Mouse (Mus musculus) thymus, postnatal 25 days (tissue): ENCODE results near the gene Lrrc4c.

Source experiments
- DNase-seq: peaks from one replicate; pipeline ENCODE4 v3.0.0; 2022

The Lrrc4c gene

GRCm38 (mm10) chr2:96876062-96876461, 558.1 kb downstream of the Lrrc4c start:
- no peak for DNase-seq

- no peak for DNase-seq
These were observed 631.6 kb downstream of the Lrrc4c start for GRCm38 (mm10) chr2:96949531-96949930.

DNA sequence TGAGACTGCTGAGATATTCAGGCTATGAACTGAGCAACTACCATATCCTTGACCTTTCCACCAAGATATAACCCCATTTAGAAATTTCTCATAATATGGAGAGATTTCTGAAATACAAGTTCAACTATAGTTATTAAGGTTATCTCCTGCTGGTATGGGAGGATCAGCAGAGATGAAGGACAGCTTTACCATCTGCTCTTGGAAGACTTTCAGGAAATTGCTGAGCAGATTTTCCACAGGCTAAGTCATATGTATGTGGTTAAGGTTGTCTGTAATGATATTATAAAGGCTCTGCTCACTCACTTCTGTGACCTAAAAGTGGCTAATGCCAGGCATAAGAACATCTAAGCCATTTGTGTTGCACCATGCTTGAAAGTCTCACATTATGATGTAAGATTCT, 681.6 kb downstream of the Lrrc4c start:
- DNase-seq = no peak

DNA sequence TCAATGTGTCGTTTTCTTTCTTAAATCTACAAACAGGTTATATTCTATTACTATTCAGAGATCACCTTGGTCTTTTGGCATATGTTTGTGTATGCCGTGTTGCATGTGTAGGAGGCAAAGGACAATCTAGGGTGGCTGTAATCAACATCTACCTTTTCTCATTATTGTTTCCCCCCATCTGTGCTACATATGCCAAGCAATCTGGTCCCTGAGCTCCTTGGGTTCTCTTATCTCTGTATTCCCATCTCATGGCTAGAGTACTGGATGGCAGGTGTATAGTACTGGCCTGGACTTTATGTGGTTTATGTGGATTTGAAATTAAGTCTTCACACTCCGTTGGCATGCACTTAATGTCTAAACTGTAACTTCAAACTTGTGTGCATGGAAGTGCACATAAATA, 700.4 kb downstream of the Lrrc4c start:
- DNase-seq = no peak

DNA sequence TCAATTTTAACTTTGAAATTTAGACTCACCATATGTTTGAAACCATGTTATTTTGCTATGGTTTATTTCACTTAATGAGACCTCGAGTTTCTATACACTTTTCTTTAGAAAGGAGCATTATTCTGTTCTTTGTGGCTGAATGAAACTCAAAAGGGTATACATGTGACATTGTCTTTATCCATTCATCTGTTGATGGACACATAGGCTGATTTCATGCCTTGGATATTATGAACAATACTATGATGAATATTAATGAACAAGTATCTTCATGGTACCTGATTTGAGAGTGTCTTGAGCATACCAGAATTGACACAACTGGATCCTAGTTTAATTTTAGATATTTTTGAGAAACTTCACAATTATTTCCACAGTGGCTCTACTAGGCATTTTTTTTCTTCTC, 709.0 kb downstream of the Lrrc4c start:
- DNase-seq = no peak

- no peak for DNase-seq
These were observed 709.6 kb downstream of the Lrrc4c start for GRCm38 (mm10) chr2:97027585-97027984.

DNA sequence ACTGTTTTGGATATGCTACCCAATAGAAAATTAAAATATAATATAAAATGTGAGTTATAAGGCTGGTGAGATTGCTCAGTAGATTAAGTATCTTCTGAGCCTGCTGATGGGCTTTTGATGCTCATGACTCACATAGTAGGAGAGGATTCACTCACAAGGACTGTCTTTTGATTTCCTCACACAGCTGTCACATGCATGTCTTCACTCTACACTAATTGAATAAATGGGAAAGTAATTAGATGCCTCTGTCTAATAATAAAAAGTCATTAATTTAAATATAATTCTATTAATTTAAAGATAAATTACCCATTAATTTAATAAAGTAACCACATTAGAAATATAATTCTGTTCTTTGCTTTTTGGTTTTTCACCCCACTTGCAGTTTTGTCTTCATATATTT, 718.4 kb downstream of the Lrrc4c start:
- DNase-seq = no peak

GRCm38 (mm10) chr2:97037024-97037814, 719.2 kb downstream of the Lrrc4c start:
- no peak for DNase-seq

- DNase-seq = no peak
These were observed 726.0 kb downstream of the Lrrc4c start for GRCm38 (mm10) chr2:97044016-97044415.

GRCm38 (mm10) chr2:97045628-97046027, 727.7 kb downstream of the Lrrc4c start:
- DNase-seq = no peak

GRCm38 (mm10) chr2:97080156-97080555, 762.2 kb downstream of the Lrrc4c start:
- no peak for DNase-seq

- no peak for DNase-seq
These were observed 780.0 kb downstream of the Lrrc4c start for GRCm38 (mm10) chr2:97097965-97098364.

- no peak for DNase-seq
These were observed 785.6 kb downstream of the Lrrc4c start for GRCm38 (mm10) chr2:97103398-97104162.

DNA sequence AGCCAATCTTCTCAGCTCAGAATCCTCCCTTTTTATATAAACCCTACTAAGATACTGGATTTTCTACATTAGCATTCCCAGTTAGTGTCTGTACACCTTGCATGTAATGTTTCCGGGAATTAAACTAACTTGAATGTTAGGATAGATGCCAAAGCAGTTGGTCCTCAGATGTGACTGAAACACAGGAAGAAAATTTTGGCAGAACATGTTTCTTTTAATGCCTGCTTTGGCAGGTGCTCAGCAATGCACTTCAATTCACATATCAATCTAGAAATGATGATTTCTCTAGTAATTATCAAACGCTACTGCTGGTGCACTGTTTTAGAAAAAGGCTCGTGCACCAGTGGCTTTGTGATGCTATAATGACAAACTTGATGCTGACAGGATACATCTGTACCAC, 806.3 kb downstream of the Lrrc4c start:
- no peak for DNase-seq

DNA sequence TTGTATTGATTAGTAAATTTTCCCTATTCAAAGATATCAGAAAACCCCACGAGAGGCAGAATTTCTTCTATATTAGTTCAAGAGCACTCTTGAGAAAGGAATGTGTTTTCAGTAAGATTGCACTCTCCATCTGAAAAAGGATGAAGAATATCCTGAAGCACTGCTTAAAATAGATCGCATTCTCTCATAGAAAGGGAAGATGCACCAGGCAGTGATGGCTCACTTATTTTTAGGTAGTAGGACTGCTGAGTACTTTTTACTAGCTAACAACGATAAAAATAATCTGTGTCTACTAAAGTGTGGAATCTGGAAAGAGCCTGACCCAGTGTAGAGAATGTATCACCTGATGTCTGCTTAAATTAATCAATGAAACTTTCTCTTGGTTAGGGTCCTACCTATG, 820.5 kb downstream of the Lrrc4c start:
- no peak for DNase-seq

DNA sequence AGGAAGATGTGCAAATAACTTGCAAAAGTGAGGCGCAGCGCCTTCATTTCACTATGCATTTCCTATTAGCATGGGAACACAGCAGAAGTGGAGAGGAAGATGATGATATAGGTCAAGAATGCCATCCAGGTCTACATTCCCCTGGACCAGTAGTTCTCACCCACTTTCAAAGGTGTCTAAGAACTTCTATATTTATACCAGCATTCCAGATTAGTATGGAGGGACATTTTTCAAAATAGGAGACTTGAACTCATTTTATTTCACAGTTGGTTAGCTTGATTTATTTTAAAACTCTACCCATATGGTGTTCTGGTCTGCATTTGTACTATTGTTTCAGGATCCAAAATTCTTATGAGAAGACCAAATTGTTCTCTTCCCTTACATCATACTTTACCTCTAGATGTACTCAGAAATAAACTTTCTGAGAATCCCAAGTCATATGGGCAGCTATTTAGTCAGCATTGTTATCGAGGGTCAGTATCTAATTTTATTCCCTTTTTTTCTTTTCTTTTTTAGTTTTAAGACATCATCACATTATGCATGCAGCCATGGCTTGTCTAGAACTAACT, 833.7 kb downstream of the Lrrc4c start:
- no peak for DNase-seq

- no peak for DNase-seq
These were observed 847.8 kb downstream of the Lrrc4c start for GRCm38 (mm10) chr2:97165745-97166144.

DNA sequence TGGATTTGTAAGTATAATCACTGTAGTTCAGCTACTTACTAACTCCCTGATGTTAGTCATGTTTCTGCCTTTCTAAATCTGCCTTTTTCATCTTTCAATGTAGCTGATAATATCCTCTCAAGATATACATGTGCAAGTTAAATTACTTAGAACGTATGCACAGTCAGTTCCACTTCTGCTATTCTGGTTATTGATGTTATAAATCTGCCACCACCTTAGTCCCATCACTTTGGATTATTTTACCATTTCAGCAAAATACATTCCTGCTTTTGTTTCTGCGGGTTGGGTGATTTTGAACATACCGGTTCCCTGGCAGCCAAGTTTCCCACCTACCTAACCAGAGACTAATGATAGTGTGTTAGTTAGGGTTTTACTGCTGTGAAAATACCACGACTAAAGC, 860.4 kb downstream of the Lrrc4c start:
- DNase-seq = no peak

- DNase-seq = no peak
These were observed 879.1 kb downstream of the Lrrc4c start for GRCm38 (mm10) chr2:97196968-97197606.

- no peak for DNase-seq
These were observed 915.0 kb downstream of the Lrrc4c start for GRCm38 (mm10) chr2:97232966-97233365.

DNA sequence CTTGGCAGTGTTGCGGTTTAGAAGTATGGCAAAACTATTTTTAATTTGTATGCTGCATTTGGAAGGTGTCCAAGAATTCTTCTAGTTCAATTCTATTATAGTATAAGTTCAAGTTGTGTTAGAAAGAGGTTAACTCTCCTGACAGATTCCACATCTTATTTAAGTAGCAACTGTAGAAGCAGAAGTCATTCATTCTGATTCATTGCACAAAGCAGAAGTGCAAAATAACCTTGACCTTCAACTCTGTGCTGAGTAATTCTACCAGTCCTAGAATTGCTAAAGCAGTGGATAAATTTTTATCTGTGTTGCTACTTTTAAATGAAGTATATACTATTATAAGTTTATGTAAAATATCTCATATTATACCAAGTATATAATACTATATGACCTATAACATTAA, 916.1 kb downstream of the Lrrc4c start:
- no peak for DNase-seq

DNA sequence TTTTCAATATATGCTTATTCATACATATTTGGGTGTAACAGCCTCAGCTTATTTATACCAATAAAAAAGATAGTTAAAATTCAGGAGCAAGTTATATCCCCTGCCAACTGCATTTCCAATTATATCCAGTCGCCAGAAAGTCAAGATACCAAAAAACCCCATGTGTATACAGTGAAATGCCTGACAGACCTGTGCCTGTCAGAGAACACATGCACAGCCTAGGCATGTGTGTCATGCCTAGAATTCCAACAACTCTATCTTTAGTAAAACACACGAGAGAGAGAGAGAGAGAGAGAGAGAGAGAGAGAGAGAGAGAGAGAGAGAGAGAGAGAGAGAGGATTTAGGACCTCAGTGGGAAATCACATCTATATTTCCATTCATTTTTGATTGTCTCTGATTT, 956.7 kb downstream of the Lrrc4c start:
- DNase-seq = no peak

DNA sequence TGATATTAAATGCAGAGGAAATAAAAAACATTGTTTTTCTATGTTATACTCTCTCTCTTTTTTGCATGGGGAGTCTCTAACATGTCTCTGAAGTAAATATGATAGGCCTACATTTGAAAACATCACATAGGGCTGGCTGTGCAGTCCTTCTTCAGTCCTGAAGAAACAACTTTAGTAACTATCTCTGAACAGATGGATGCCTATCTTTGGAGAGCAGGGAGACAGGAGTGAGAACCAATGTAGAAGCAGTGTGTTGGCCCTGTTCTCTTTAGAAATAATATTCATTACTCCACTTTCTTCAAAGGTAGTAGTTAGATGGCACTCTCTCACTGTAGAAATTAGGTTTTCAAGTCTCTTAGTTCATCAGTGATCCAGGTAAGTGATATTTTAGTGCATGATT, 967.0 kb downstream of the Lrrc4c start:
- no peak for DNase-seq

GRCm38 (mm10) chr2:97294216-97294615, 976.2 kb downstream of the Lrrc4c start:
- DNase-seq = no peak
